Mouse (Mus musculus): ENCODE measurements at regions not wholly inside any gene's neighbourhood (a gene's known extent, or its start where the extent isn't known, plus 50 kb on each side); places are given as distances from the start of the nearest gene placed in this dataset.

DNA sequence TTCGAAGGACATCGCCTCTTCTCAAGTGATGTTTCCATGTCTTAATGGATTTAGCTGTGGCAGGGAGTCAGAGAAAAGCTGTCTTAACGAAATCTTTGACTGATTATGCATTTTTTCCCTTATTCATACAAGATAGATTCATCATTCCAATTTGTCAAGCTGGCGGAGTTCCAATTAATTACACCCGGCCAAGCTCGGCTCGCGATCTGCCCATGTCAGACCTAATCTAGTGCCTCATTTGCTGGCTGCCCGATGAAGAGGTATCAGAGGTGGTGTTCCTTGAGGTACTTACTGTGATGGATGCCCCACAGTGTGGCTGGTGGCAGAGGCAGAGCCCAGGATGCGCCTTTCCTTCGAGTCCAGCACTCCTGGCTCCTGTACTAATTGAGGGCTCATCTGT, 204.9 kb downstream of the Arrdc4 start:
- WGBS: 84% methylated on average over 11 of the region's 11 CpGs
- H3K4me1 ChIP-seq (ENCODE audit: control insufficient read depth, insufficient read depth, low read length): no peaks in the 10 kb centered on the region
- no peaks in the 10 kb centered on the region for H3K27me3 ChIP-seq (ENCODE audit: control insufficient read depth, insufficient read depth, low read length)
- H3K36me3 ChIP-seq (ENCODE audit: control insufficient read depth, insufficient read depth, low read length): no peaks in the 10 kb centered on the region
- H3K79me2 ChIP-seq (ENCODE audit: control insufficient read depth, insufficient read depth, low read length): no peaks in the 10 kb centered on the region
- no peak overlapping the region for H3K4me3 ChIP-seq (ENCODE audit: insufficient read depth, low read depth, low read length)
- no peak overlapping the region for H3K27ac ChIP-seq (replicated peaks; ENCODE audit: insufficient read depth, low read depth, low read length)
- no peak for DNase-seq (ENCODE audit: extremely low read depth, low read depth, low spot score)
- TF ChIP-seq CTCF (IDR thresholded peaks at IDR 0.05; ENCODE audit: low read depth, low read length): no peak
- no peak for TF ChIP-seq POLR2A (IDR thresholded peaks at IDR 0.05; ENCODE audit: extremely low read depth, insufficient read depth, low read length)
- no peak overlapping the region for H3K9ac ChIP-seq (ENCODE audit: low read depth, low read length)

GRCm38 (mm10) chr7:68509096-68509495, 235.5 kb downstream of the Fam169b start:
- no peak overlapping the region for H3K27ac ChIP-seq (replicated peaks; ENCODE audit: insufficient read depth, low read depth, low read length)
- no peaks in the 10 kb centered on the region for H3K36me3 ChIP-seq (ENCODE audit: control insufficient read depth, insufficient read depth, low read length)
- no peaks in the 10 kb centered on the region for H3K4me1 ChIP-seq (ENCODE audit: control insufficient read depth, insufficient read depth, low read length)
- DNase-seq (ENCODE audit: extremely low read depth, low read depth, low spot score): no peak
- H3K79me2 ChIP-seq (ENCODE audit: control insufficient read depth, insufficient read depth, low read length): no peaks in the 10 kb centered on the region
- H3K9ac ChIP-seq (ENCODE audit: low read depth, low read length): no peak overlapping the region
- no peak overlapping the region for H3K4me3 ChIP-seq (ENCODE audit: insufficient read depth, low read depth, low read length)
- WGBS: 83% methylated on average over 6 of the region's 6 CpGs
- TF ChIP-seq CTCF (IDR thresholded peaks at IDR 0.05; ENCODE audit: low read depth, low read length) (no peak), POLR2A (IDR thresholded peaks at IDR 0.05; ENCODE audit: extremely low read depth, insufficient read depth, low read length) (no peak)
- H3K27me3 ChIP-seq (ENCODE audit: control insufficient read depth, insufficient read depth, low read length): no peaks in the 10 kb centered on the region

GRCm38 (mm10) chr7:68491143-68491810, 217.6 kb downstream of the Fam169b start:
- Histone ChIP-seq H3K4me1 (ENCODE audit: control insufficient read depth, insufficient read depth, low read length) (no peaks in the 10 kb centered on the region), H3K27ac (replicated peaks; ENCODE audit: insufficient read depth, low read depth, low read length) (no peak overlapping the region), H3K4me3 (ENCODE audit: insufficient read depth, low read depth, low read length) (no peak overlapping the region), H3K36me3 (ENCODE audit: control insufficient read depth, insufficient read depth, low read length) (no peaks in the 10 kb centered on the region), H3K79me2 (ENCODE audit: control insufficient read depth, insufficient read depth, low read length) (no peaks in the 10 kb centered on the region), H3K27me3 (ENCODE audit: control insufficient read depth, insufficient read depth, low read length) (0 out of 2 replicates have a peak, but pooled peaks cover 3% of the 10 kb centered on the region), H3K9ac (ENCODE audit: low read depth, low read length) (no peak overlapping the region)
- 65% methylated on average over 6 of the region's 6 CpGs for WGBS
- DNase-seq (ENCODE audit: extremely low read depth, low read depth, low spot score): no peak
- TF ChIP-seq POLR2A (IDR thresholded peaks at IDR 0.05; ENCODE audit: extremely low read depth, insufficient read depth, low read length): no peak
- TF ChIP-seq CTCF (IDR thresholded peaks at IDR 0.05; ENCODE audit: low read depth, low read length): no peak

DNA sequence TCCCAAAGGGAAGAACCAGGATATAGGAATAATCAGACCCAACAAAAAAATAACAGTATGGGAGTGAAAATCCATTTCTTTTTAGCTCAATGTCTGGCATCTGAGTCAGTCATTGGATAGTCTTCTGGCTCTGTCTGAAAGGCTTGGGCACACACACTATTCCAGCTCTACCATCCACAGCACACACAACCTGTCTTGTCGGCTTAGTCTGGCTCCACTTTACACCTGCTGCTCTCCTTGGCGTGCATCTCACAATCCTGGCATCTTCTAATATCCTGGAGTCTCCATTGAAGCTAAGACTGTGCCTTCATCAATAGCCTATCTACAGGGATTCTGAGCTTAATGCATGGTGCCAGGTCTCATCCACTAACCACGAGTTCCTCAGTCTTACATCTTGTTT, 213.0 kb downstream of the Fam169b start:
- WGBS: 78% methylated on average over 3 of the region's 3 CpGs
- Histone ChIP-seq H3K9ac (ENCODE audit: low read depth, low read length) (no peak overlapping the region), H3K36me3 (ENCODE audit: control insufficient read depth, insufficient read depth, low read length) (no peaks in the 10 kb centered on the region), H3K27me3 (ENCODE audit: control insufficient read depth, insufficient read depth, low read length) (peaks cover 9% of the 10 kb centered on the region; the same call in 1 of the 2 replicates), H3K4me3 (ENCODE audit: insufficient read depth, low read depth, low read length) (no peak overlapping the region), H3K4me1 (ENCODE audit: control insufficient read depth, insufficient read depth, low read length) (no peaks in the 10 kb centered on the region), H3K79me2 (ENCODE audit: control insufficient read depth, insufficient read depth, low read length) (no peaks in the 10 kb centered on the region), H3K27ac (replicated peaks; ENCODE audit: insufficient read depth, low read depth, low read length) (no peak overlapping the region)
- DNase-seq (ENCODE audit: extremely low read depth, low read depth, low spot score): no peak
- no peak for TF ChIP-seq CTCF (IDR thresholded peaks at IDR 0.05; ENCODE audit: low read depth, low read length)
- TF ChIP-seq POLR2A (IDR thresholded peaks at IDR 0.05; ENCODE audit: extremely low read depth, insufficient read depth, low read length): no peak

GRCm38 (mm10) chr7:68482553-68482952, 208.9 kb downstream of the Fam169b start:
- no peak overlapping the region for H3K9ac ChIP-seq (ENCODE audit: low read depth, low read length)
- H3K27me3 ChIP-seq (ENCODE audit: control insufficient read depth, insufficient read depth, low read length): peaks cover 7% of the 10 kb centered on the region; the same call in 1 of the 2 replicates

GRCm38 (mm10) chr7:68480770-68481169, 207.1 kb downstream of the Fam169b start:
- H3K27me3 ChIP-seq (ENCODE audit: control insufficient read depth, insufficient read depth, low read length): peaks cover 5% of the 10 kb centered on the region; the same call in 1 of the 2 replicates
- H3K4me3 ChIP-seq (ENCODE audit: insufficient read depth, low read depth, low read length): no peak overlapping the region
- H3K36me3 ChIP-seq (ENCODE audit: control insufficient read depth, insufficient read depth, low read length): no peaks in the 10 kb centered on the region
- peak; percentile 27 for DNase-seq (ENCODE audit: extremely low read depth, low read depth, low spot score)
- no peak overlapping the region for H3K9ac ChIP-seq (ENCODE audit: low read depth, low read length)
- H3K27ac ChIP-seq (replicated peaks; ENCODE audit: insufficient read depth, low read depth, low read length): no peak overlapping the region
- no peak for TF ChIP-seq POLR2A (IDR thresholded peaks at IDR 0.05; ENCODE audit: extremely low read depth, insufficient read depth, low read length)
- peak; percentile 75 for TF ChIP-seq CTCF (IDR thresholded peaks at IDR 0.05; ENCODE audit: low read depth, low read length)
- no peaks in the 10 kb centered on the region for H3K79me2 ChIP-seq (ENCODE audit: control insufficient read depth, insufficient read depth, low read length)
- H3K4me1 ChIP-seq (ENCODE audit: control insufficient read depth, insufficient read depth, low read length): no peaks in the 10 kb centered on the region
- WGBS: 21% methylated on average over 7 of the region's 7 CpGs

More at GRCm38 (mm10) chr7:68482553-68482952, 208.9 kb downstream of the Fam169b start:
- WGBS: 36% methylated on average over 10 of the region's 10 CpGs
- Histone ChIP-seq H3K27ac (replicated peaks; ENCODE audit: insufficient read depth, low read depth, low read length) (no peak overlapping the region), H3K4me3 (ENCODE audit: insufficient read depth, low read depth, low read length) (no peak overlapping the region), H3K36me3 (ENCODE audit: control insufficient read depth, insufficient read depth, low read length) (no peaks in the 10 kb centered on the region), H3K4me1 (ENCODE audit: control insufficient read depth, insufficient read depth, low read length) (no peaks in the 10 kb centered on the region), H3K79me2 (ENCODE audit: control insufficient read depth, insufficient read depth, low read length) (no peaks in the 10 kb centered on the region)
- no peak for DNase-seq (ENCODE audit: extremely low read depth, low read depth, low spot score)
- TF ChIP-seq POLR2A (IDR thresholded peaks at IDR 0.05; ENCODE audit: extremely low read depth, insufficient read depth, low read length) (no peak), CTCF (IDR thresholded peaks at IDR 0.05; ENCODE audit: low read depth, low read length) (no peak)

All from liver, adult 2 months (tissue).